Mouse (Mus musculus) midbrain, embryonic 16.5 days (tissue): ENCODE data around the gene Inafm1. TPM values are rescaled to one million over a fixed set of nuclear protein-coding genes. Genes with fewer than 3 reads are reported as not detected.

Experiments used
- ATAC-seq: fragments of 200-750 bp; cut with Nextera tagmentation; 2 replicates; pipeline ENCODE4 v1.8.0; 2017; ENCODE audit warnings: moderate TSS enrichment
- H3K27ac ChIP-seq: fragments of 300-500 bp; sonication (generic); 2 replicates; pipeline ENCODE4 v1.5.1; 2014; ENCODE audit warnings: mild to moderate bottlenecking, low read length, mixed read lengths
- H3K27me3 ChIP-seq: fragments of 300-500 bp; sonication (generic); 2 replicates; pipeline ENCODE4 v1.6.1; 2014; ENCODE audit warnings: low read depth, low read length, mixed read lengths; ENCODE audit not compliant: control insufficient read depth, insufficient read depth
- H3K36me3 ChIP-seq: fragments of 300-500 bp; sonication (generic); 2 replicates; pipeline ENCODE4 v1.6.1; 2014; ENCODE audit warnings: mild to moderate bottlenecking, low read length, moderate library complexity, mixed read lengths; ENCODE audit not compliant: control insufficient read depth, insufficient read depth
- H3K4me1 ChIP-seq: fragments of 300-500 bp; sonication (generic); 2 replicates; pipeline ENCODE4 v1.6.1; 2014; ENCODE audit warnings: mild to moderate bottlenecking, low read length, mixed read lengths; ENCODE audit not compliant: control insufficient read depth, insufficient read depth
- H3K4me2 ChIP-seq: fragments of 300-500 bp; sonication (generic); 2 replicates; pipeline ENCODE4 v1.6.1; 2014; ENCODE audit warnings: mild to moderate bottlenecking, low read length, mixed read lengths
- H3K4me3 ChIP-seq: fragments of 300-500 bp; sonication (generic); 2 replicates; pipeline ENCODE4 v1.5.1; 2014; ENCODE audit warnings: low read depth, mild to moderate bottlenecking, low read length, moderate library complexity, mixed read lengths
- H3K9ac ChIP-seq: fragments of 300-500 bp; sonication (generic); 2 replicates; pipeline ENCODE4 v1.6.1; 2014; ENCODE audit warnings: low read depth, low read length, mixed read lengths
- H3K9me3 ChIP-seq: fragments of 300-500 bp; sonication (generic); replicated peaks from 2 replicates; pipeline ENCODE4 v1.6.1; 2014; ENCODE audit warnings: mild to moderate bottlenecking, low read length, mixed read lengths; ENCODE audit not compliant: control insufficient read depth, poor library complexity, severe bottlenecking
- WGBS: fragments of 180-500 bp; shearing (Covaris S2); extraction: QIAGEN DNeasy Blood & Tissue Kit; methylation state at CpG from one replicate; pipeline ENCODE4 v1.1.7; 2014; 5-methylcytosine and 5-hydroxymethylcytosine counted together
- polyA plus RNA-seq: library from polyadenylated mRNA; unstranded; fragments of >200 nt; fragmentation: Nextera tagmentation; extraction: Ambion mirVana; gene quantifications from 2 replicates; pipeline ENCODE4 v1.2.1, GENCODE M21; 2015

The Inafm1 gene
- polyA plus RNA-seq, 1 experiment from 2014 or later: 49.3 TPM

GRCm38 (mm10) chr7:16299419-16300035 is 26.1 kb upstream of the Inafm1 start:
- Histone ChIP-seq H3K27ac (peak overlapping the region; percentile 76), H3K4me3 (peak overlapping the region; percentile 50), H3K9ac (peak overlapping the region; percentile 68), H3K36me3 (no peaks in the 10 kb centered on the region), H3K27me3 (no peaks in the 10 kb centered on the region), H3K4me2 (peak overlapping the region; percentile 85), H3K9me3 (no peaks in the 10 kb centered on the region), H3K4me1 (peaks cover 36% of the 10 kb centered on the region)
- 1% methylated on average over 51 of the region's 52 CpGs for WGBS
- ATAC-seq: peak; percentile 95

- Histone ChIP-seq H3K9me3 (no peaks in the 10 kb centered on the region), H3K4me3 (peak overlapping the region; percentile 50), H3K27ac (peak overlapping the region; percentile 69), H3K4me2 (peak overlapping the region; percentile 85), H3K4me1 (peaks cover 38% of the 10 kb centered on the region), H3K9ac (peak overlapping the region; percentile 68; the same call in 1 of the 2 replicates), H3K36me3 (no peaks in the 10 kb centered on the region), H3K27me3 (no peaks in the 10 kb centered on the region)
- WGBS: 82% methylated on average over 5 of the region's 5 CpGs
- no peak for ATAC-seq
These were observed 25.5 kb upstream of the Inafm1 start for GRCm38 (mm10) chr7:16298927-16299326.

- ATAC-seq: no peak
- H3K27ac ChIP-seq: no peak overlapping the region
These were observed 24.2 kb upstream of the Inafm1 start for GRCm38 (mm10) chr7:16297616-16298015.

GRCm38 (mm10) chr7:16296766-16297390 is 23.5 kb upstream of the Inafm1 start:
- Histone ChIP-seq H3K27me3 (no peaks in the 10 kb centered on the region), H3K36me3 (no peaks in the 10 kb centered on the region), H3K4me3 (peak overlapping the region; percentile 37), H3K9me3 (no peaks in the 10 kb centered on the region), H3K9ac (peak overlapping the region; percentile 51), H3K4me2 (peak overlapping the region; percentile 69), H3K27ac (peak overlapping the region; percentile 25), H3K4me1 (peaks cover 38% of the 10 kb centered on the region)
- WGBS: 2% methylated on average over 21 of the region's 22 CpGs
- no peak for ATAC-seq

More at GRCm38 (mm10) chr7:16297616-16298015, 24.2 kb upstream of the Inafm1 start:
- Histone ChIP-seq H3K9me3 (no peaks in the 10 kb centered on the region), H3K36me3 (no peaks in the 10 kb centered on the region), H3K4me2 (no peak overlapping the region), H3K27me3 (no peaks in the 10 kb centered on the region), H3K4me3 (no peak overlapping the region), H3K4me1 (peaks cover 38% of the 10 kb centered on the region), H3K9ac (no peak overlapping the region)
- 80% methylated on average over 2 of the region's 2 CpGs for WGBS

- Histone ChIP-seq H3K27me3 (no peaks in the 10 kb centered on the region), H3K4me3 (no peak overlapping the region), H3K4me2 (peak overlapping the region; percentile 94), H3K9me3 (no peaks in the 10 kb centered on the region), H3K36me3 (no peaks in the 10 kb centered on the region), H3K4me1 (peaks cover 38% of the 10 kb centered on the region), H3K27ac (no peak overlapping the region; the same call in 1 of the 2 replicates), H3K9ac (no peak overlapping the region)
- ATAC-seq: no peak
- WGBS: 41% methylated on average over 2 of the region's 2 CpGs
These were observed 22.7 kb upstream of the Inafm1 start for GRCm38 (mm10) chr7:16296146-16296545.

DNA sequence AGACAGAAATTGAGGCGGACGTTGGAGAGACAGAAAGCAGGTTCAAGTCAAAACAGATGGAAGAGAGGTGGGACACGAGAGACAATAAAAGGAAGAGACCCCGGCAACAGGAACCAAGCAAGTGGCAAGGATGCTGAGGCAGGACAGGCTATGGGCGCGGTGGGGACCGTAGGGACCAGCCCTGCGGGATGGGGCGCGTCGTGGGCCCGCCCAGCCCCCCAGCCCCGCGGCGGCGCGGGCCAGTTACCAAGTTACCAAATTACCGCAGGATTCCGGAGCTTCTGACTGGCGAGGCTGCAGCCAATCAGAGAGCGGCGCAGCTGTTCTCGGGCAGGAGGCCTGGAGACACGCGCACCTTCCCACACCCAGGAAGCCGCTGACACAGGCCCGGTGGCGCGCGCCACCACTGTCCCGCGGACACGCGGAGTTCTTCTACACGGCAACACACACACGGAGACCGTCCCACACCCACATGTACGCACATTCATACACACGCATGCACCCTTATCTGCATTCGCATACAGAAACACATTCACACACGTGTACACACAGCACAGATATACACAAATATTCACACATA is 22.0 kb upstream of the Inafm1 start:
- Histone ChIP-seq H3K27me3 (no peaks in the 10 kb centered on the region), H3K27ac (peak overlapping the region; percentile 75), H3K4me1 (peaks cover 35% of the 10 kb centered on the region), H3K9me3 (no peaks in the 10 kb centered on the region), H3K9ac (peak overlapping the region; percentile 36), H3K36me3 (no peaks in the 10 kb centered on the region), H3K4me2 (peak overlapping the region; percentile 94), H3K4me3 (peak overlapping the region; percentile 48)
- peak; percentile 19 for ATAC-seq
- 2% methylated on average over 41 of the region's 41 CpGs for whole genome bisulfite sequencing

DNA sequence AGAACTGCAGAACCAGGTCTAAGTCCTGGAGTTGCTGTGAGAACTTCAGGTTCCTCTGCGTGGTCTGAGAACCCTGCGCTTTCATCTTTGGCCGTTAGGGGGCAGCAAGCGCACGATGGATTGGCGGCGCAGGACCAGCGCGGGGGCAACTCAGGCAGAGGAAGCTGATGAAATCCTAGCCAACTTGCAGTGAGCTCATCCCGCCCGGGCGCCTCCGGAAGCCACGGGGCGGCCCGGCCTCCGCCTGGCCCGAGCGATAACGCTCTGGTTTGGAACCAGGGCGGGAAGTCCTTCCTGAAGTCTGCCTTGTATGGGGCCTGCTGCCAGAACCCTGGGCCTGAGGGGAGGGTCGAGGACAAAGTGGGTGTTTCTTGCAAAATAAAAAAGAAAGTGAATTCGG is 21.4 kb upstream of the Inafm1 start:
- H3K4me1 ChIP-seq: peaks cover 32% of the 10 kb centered on the region
- H3K27me3 ChIP-seq: no peaks in the 10 kb centered on the region
- H3K36me3 ChIP-seq: no peaks in the 10 kb centered on the region
- H3K4me2 ChIP-seq: peak overlapping the region; percentile 94
- peak overlapping the region; percentile 36 for H3K9ac ChIP-seq
- peak overlapping the region; percentile 75 for H3K27ac ChIP-seq
- under 1% methylated on average over 23 of the region's 23 CpGs for WGBS
- ATAC-seq: peak; percentile 57
- H3K4me3 ChIP-seq: peak overlapping the region; percentile 48
- no peaks in the 10 kb centered on the region for H3K9me3 ChIP-seq

DNA sequence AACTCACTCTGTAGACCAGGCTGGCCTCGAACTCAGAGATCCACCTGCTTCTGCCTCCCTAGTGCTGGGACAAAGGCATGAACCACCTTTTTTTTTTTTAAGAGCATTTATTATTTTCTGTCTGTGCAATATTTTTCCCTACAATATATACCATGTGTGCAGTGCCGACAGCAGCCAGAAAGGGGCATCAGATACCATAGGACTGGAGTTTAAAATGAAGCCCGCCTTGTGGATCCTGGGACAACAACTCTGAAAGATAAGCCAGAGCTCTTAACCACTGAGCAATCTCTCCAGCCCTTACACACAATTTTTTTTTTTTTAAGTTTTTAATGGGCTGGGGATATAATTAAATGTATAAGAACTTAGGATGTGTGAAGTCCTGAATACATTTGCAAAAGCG is 20.9 kb upstream of the Inafm1 start:
- no peaks in the 10 kb centered on the region for H3K27me3 ChIP-seq
- peaks cover 32% of the 10 kb centered on the region for H3K4me1 ChIP-seq
- no peak for ATAC-seq
- no peaks in the 10 kb centered on the region for H3K9me3 ChIP-seq
- no peak overlapping the region for H3K9ac ChIP-seq
- H3K36me3 ChIP-seq: no peaks in the 10 kb centered on the region
- peak overlapping the region; percentile 94 for H3K4me2 ChIP-seq
- 33% methylated on average over 4 of the region's 4 CpGs for WGBS
- no peak overlapping the region for H3K27ac ChIP-seq
- no peak overlapping the region for H3K4me3 ChIP-seq

- 70% methylated on average over 1 of the region's 1 CpGs for WGBS
These were observed 14.4 kb upstream of the Inafm1 start for GRCm38 (mm10) chr7:16287791-16288190.

More at GRCm38 (mm10) chr7:16287791-16288190, 14.4 kb upstream of the Inafm1 start:
- Histone ChIP-seq H3K36me3 (no peaks in the 10 kb centered on the region; the same call in 1 of the 2 replicates), H3K27me3 (no peaks in the 10 kb centered on the region), H3K9me3 (no peaks in the 10 kb centered on the region), H3K4me3 (no peak overlapping the region), H3K27ac (no peak overlapping the region), H3K4me2 (no peak overlapping the region), H3K9ac (no peak overlapping the region), H3K4me1 (peaks cover 11% of the 10 kb centered on the region)
- no peak for ATAC-seq
